Mouse (Mus musculus) B cell, adult 67 days (primary cell): Measurements from ENCODE around the gene Ctsa. TPM values are rescaled to one million over a fixed set of nuclear protein-coding genes. Genes with fewer than 3 reads are reported as not detected.

Source experiments
- total RNA-seq, 2 experiments: library from RNA; stranded (reverse); gene quantifications; 4 replicates each; pipeline ENCODE4 v1.2.4; 2023

The Ctsa gene
- 100 to 1,000 TPM; 217 to 222 TPM for total RNA-seq

GRCm38 (mm10) chr2:164832748-164833301, at the start of gene Ctsa:
TSS of gene Ctsa (plus strand) at chr2:164832873.

GRCm38 (mm10) chr2:164785481-164786387, 46.9 kb upstream of the Ctsa start, which contains the start of gene Snx21:
TSS of gene Snx21 (plus strand) at chr2:164785823.

GRCm38 (mm10) chr2:164804533-164805331, 27.9 kb upstream of the Ctsa start, which contains the start of the genes Acot8 and Zswim3:
TSS of gene Acot8 (minus strand) at chr2:164804882.
TSS of gene Zswim3 (plus strand) at chr2:164805098.

GRCm38 (mm10) chr2:164822636-164823165, 10.0 kb upstream of the Ctsa start, which contains the start of gene Zswim1:
TSS of gene Zswim1 (plus strand) at chr2:164822686.

GRCm38 (mm10) chr2:164828437-164828836, 4.2 kb upstream of the Ctsa start, which contains the start of gene Spata25:
TSS of gene Spata25 (minus strand) at chr2:164828537.

GRCm38 (mm10) chr2:164833314-164833959, 764 bp downstream of the Ctsa start, which contains the start of gene Neurl2:
TSS of gene Neurl2 (minus strand) at chr2:164833456.

GRCm38 (mm10) chr2:164857101-164857821, 24.6 kb downstream of the Ctsa start, which contains the start of gene Pltp:
TSS of gene Pltp (minus strand) at chr2:164857711.

GRCm38 (mm10) chr2:164879228-164879567, 46.5 kb downstream of the Ctsa start, which contains the start of gene Pcif1:
TSS of gene Pcif1 (plus strand) at chr2:164879304.

Other genes with a start within 250 kb of the Ctsa start
- gene Wfdc6a, start 247.4 kb upstream of the Ctsa start, total RNA-seq: not detected
- not detected for gene Eppin, start 239.3 kb upstream of the Ctsa start, total RNA-seq
- gene Wfdc6b, start 219.4 kb upstream of the Ctsa start, total RNA-seq: not detected
- gene Wfdc8, start 219.2 kb upstream of the Ctsa start, total RNA-seq: not detected
- not detected for gene Wfdc16, start 194.1 kb upstream of the Ctsa start, total RNA-seq
- not detected for gene Wfdc10, start 176.8 kb upstream of the Ctsa start, total RNA-seq
- not detected for gene Wfdc9, start 176.3 kb upstream of the Ctsa start, total RNA-seq
- not detected for gene Wfdc11, start 158.8 kb upstream of the Ctsa start, total RNA-seq
- not detected for gene Wfdc13, start 147.8 kb upstream of the Ctsa start, total RNA-seq
- gene Spint4, start 134.4 kb upstream of the Ctsa start, total RNA-seq: not detected
- gene Spint5, start 117.6 kb upstream of the Ctsa start, total RNA-seq: not detected
- not detected for gene Wfdc3, start 86.9 kb upstream of the Ctsa start, total RNA-seq
- gene Dnttip1, start 86.9 kb upstream of the Ctsa start, total RNA-seq: 10 to 100 TPM; 46.5 to 47.0 TPM
- gene Ube2c, start 63.0 kb upstream of the Ctsa start, total RNA-seq: 1 to 10 TPM; 2.4 to 2.7 TPM
- not detected for gene Tnnc2, start 52.9 kb upstream of the Ctsa start, total RNA-seq
- gene Snx21, start 47.0 kb upstream of the Ctsa start, total RNA-seq: 1 to 10 TPM in 1 of 2 experiments, under 1 TPM in 1; 0.50 to 1.5 TPM
- 10 to 100 TPM; 57.1 to 64.3 TPM for gene Acot8, start 28.0 kb upstream of the Ctsa start, total RNA-seq
- gene Zswim3, start 27.8 kb upstream of the Ctsa start, total RNA-seq: 1 to 10 TPM; 3.7 to 6.0 TPM
- 10 to 100 TPM in 1 of 2 experiments, 1 to 10 TPM in 1; 7.7 to 12.2 TPM for gene Zswim1, start 10.2 kb upstream of the Ctsa start, total RNA-seq
- gene Spata25, start 4.3 kb upstream of the Ctsa start, total RNA-seq: 1 to 10 TPM in 1 of 2 experiments, not detected in 1; 1.9 TPM
- 1 to 10 TPM; 7.0 to 7.9 TPM for gene Neurl2, start 583 bp downstream of the Ctsa start, total RNA-seq
- gene Pltp, start 24.8 kb downstream of the Ctsa start, total RNA-seq: 1 to 10 TPM; 8.2 to 10.0 TPM
- gene Pcif1, start 46.4 kb downstream of the Ctsa start, total RNA-seq: 100 to 1,000 TPM in 1 of 2 experiments, 10 to 100 TPM in 1; 93.2 to 104 TPM
- 10 to 100 TPM; 60.9 to 65.7 TPM for gene Zfp335, start 78.9 kb downstream of the Ctsa start, total RNA-seq
- gene Mmp9, start 107.9 kb downstream of the Ctsa start, total RNA-seq: 1 to 10 TPM in 1 of 2 experiments, not detected in 1; 1.1 TPM
- gene Slc12a5, start 127.9 kb downstream of the Ctsa start, total RNA-seq: 1 to 10 TPM; 2.1 to 3.4 TPM
- gene Ncoa5, start 202.0 kb downstream of the Ctsa start, total RNA-seq: 10 to 100 TPM; 53.3 to 58.1 TPM
- gene Cd40, start 222.8 kb downstream of the Ctsa start, total RNA-seq: 100 to 1,000 TPM; 200 to 238 TPM